Mouse (Mus musculus) G1E (cell line): Measurements from ENCODE around the gene Mamdc4.

Source experiments
- CTCF ChIP-seq: IDR thresholded peaks from 2 replicates; pipeline ENCODE4 v1.5.1; 2012; ENCODE audit warnings: low read depth, low read length, inconsistent platforms, mixed read lengths
- GATA1 ChIP-seq: IDR thresholded peaks from 2 replicates; pipeline ENCODE4 v1.6.1; 2012; ENCODE audit warnings: borderline replicate concordance, low read length, inconsistent platforms, mixed read lengths
- GATA2 ChIP-seq: IDR thresholded peaks from 2 replicates; pipeline ENCODE4 v1.6.1; 2012; ENCODE audit warnings: low read depth, low read length, inconsistent platforms, borderline replicate concordance
- POLR2AphosphoS5 ChIP-seq: IDR thresholded peaks from 2 replicates; pipeline ENCODE4 v1.6.1; 2012; ENCODE audit warnings: low read depth, low read length, inconsistent platforms; ENCODE audit not compliant: insufficient replicate concordance
- TAL1 ChIP-seq: conservative IDR thresholded peaks from 2 replicates; pipeline ENCODE4 v1.6.1; 2012; ENCODE audit warnings: low read depth, low read length, inconsistent platforms, mixed read lengths

DNA sequence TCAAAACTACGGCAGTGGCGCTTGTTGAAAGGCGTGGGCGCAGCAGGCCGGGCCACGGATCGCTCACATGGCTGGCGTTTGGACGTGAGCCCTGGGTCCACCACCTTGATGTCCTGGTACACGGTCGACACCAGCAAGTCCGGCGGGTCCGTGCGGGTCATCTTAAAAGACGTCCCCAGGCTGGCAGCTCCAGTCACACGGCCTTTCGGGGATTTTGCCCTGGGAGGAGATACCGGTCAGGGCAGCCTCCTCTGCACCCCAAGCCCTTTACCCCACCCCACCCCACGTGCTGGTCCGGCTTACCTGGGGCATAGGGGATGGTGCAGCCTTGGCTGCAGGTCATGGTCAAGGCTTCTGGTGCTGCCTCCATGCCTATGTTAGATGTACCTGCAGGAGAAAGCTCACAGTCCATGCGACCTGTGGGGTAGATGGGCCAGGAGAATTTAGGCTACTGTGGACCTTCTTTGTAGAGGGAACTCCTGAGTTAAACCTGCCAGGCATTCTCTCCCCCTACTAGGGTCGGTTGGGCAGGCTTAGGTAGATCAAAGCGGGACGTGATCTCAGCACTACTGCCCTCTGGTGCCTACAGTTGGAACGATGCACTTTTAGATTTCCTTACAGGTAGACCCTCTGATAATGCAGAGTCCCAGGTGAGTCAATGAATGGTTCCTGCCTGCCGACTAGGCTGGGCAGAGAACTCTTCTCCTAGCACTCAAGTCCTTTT is 5.3 kb upstream of the Mamdc4 start:
- TF ChIP-seq CTCF (no peak), GATA2 (no peak), GATA1 (no peak), TAL1 (no peak), POLR2AphosphoS5 (no peak)
